Mouse (Mus musculus): ENCODE measurements around the gene Mesp2.

DNA sequence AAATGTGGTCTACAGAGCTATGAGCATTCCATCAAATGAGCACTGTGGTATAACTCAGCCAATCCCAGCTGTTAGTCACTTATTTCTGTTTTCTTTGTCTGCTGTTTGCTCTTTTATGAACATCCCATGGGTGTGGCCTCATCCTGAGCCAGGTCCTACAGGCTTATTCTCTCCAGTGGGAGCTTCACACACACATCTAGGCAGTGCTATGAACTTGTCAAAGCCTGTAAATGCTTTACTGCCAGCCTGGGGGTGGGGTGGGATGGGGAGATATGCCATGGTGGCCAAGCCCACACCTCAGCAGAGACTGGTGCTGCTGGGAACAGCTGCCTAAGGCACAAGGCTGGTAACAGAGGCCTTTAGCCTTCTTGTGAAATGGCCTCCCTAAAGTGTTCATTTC, 22.5 kb downstream of the Mesp2 start:
- TF ChIP-seq CTCF (IDR thresholded peaks at IDR 0.05; ENCODE audit: insufficient read depth, low read length) (no peak), POLR2A (IDR thresholded peaks at IDR 0.05; ENCODE audit: borderline replicate concordance, extremely low read depth, low read depth, low read length) (no peak)
